Mouse (Mus musculus) spleen, adult 2 months (tissue): ENCODE results near the gene Vkorc1. TPM values are rescaled to one million over a fixed set of nuclear protein-coding genes. Genes with fewer than 3 reads are reported as not detected.
"Not testable (repeated sequence)": the region's sequence is repeated elsewhere in the genome, so short reads cannot be mapped to it uniquely, and the experiment has no call there.

Source experiments
- DNase-seq, 2 experiments: peaks; one replicate each; pipeline versions ENCODE4 v3.0.0 to v3.0.0-alpha.2; 2012 to 2021; ENCODE audit warnings: low spot score in 2 of 2, low read depth in 1 of 2
- H3K27ac ChIP-seq: fragments of 200-500 bp; 2 replicates; pipeline ENCODE4 v1.5.1; 2012; ENCODE audit warnings: low read length, inconsistent platforms; ENCODE audit not compliant: insufficient read depth
- H3K27me3 ChIP-seq: fragments of 200-500 bp; 2 replicates; pipeline ENCODE4 v1.6.1; 2012; ENCODE audit warnings: mild to moderate bottlenecking, moderate library complexity, low read length, inconsistent platforms; ENCODE audit not compliant: control insufficient read depth, insufficient read depth
- H3K36me3 ChIP-seq: fragments of 200-500 bp; 2 replicates; pipeline ENCODE4 v1.6.1; 2012; ENCODE audit warnings: mild to moderate bottlenecking, low read length, inconsistent platforms; ENCODE audit not compliant: control insufficient read depth, insufficient read depth
- H3K4me1 ChIP-seq: fragments of 200-500 bp; 2 replicates; pipeline ENCODE4 v1.6.1; 2011; ENCODE audit warnings: inconsistent platforms; ENCODE audit not compliant: control insufficient read depth, insufficient read depth, insufficient read length
- H3K4me3 ChIP-seq: fragments of 200-500 bp; 2 replicates; pipeline ENCODE4 v1.5.1; 2011; ENCODE audit warnings: mild to moderate bottlenecking, inconsistent platforms; ENCODE audit not compliant: insufficient read depth, insufficient read length; ENCODE audit errors: extremely low read depth
- CTCF ChIP-seq: fragments of 200-500 bp; IDR thresholded peaks from 2 replicates; pipeline ENCODE4 v1.5.1; 2011; ENCODE audit warnings: mild to moderate bottlenecking, inconsistent platforms; ENCODE audit not compliant: insufficient read depth, insufficient read length, insufficient replicate concordance; ENCODE audit errors: extremely low read depth
- POLR2A ChIP-seq: fragments of 200-500 bp; IDR thresholded peaks from 2 replicates; pipeline ENCODE4 v1.6.1; 2011; ENCODE audit warnings: low read depth, low read length, inconsistent platforms
- WGBS: fragments of 180-500 bp; shearing (Covaris S2); methylation state at CpG from one replicate; pipeline ENCODE4 v1.1.7; 2018; 5-methylcytosine and 5-hydroxymethylcytosine counted together
- polyA plus RNA-seq: library from polyadenylated mRNA; depleted of rRNA; stranded (reverse); fragments of >200 nt; gene quantifications from 2 replicates; pipeline ENCODE4 v1.2.3, GENCODE M21; 2012; rRNA removed

Vkorc1 gene
- 46.1 and 61.2 TPM in 2 replicates for polyA plus RNA-seq

- no peaks in the 10 kb centered on the region for H3K27me3 ChIP-seq
- peak within 1 kb of the TSS; percentile 57 for H3K4me3 ChIP-seq
- H3K36me3 ChIP-seq: no peaks in the 10 kb centered on the region; the same call in 1 of the 2 replicates
- under 1% methylated on average over 26 of the region's 26 CpGs for WGBS
- peaks cover 2% of the 10 kb centered on the region; the same call in 1 of the 2 replicates for H3K4me1 ChIP-seq
- DNase-seq: peak; percentile 64 to 87
- peak within 1 kb of the TSS; percentile 30 for H3K27ac ChIP-seq
- no peak for TF ChIP-seq POLR2A
- 0 out of 2 replicates have a peak, but pooled peaks have one; percentile 11 for TF ChIP-seq CTCF
These were observed at the start of gene Vkorc1, which contains the start of gene Gm21974 for GRCm38 (mm10) chr7:127895442-127895841. Vkorc1 (minus strand) TSS chr7:127895617. Gm21974 (minus strand) TSS chr7:127895454.

- H3K27me3 ChIP-seq: no peaks in the 10 kb centered on the region
- 60% methylated on average over 23 of the region's 23 CpGs for WGBS
- H3K4me3 ChIP-seq: no peak overlapping the region
- TF ChIP-seq POLR2A: no peak
- no peaks in the 10 kb centered on the region for H3K4me1 ChIP-seq
- no peak overlapping the region for H3K27ac ChIP-seq
- H3K36me3 ChIP-seq: no peaks in the 10 kb centered on the region
- no peak for DNase-seq
These were observed 49.2 kb upstream of the Vkorc1 start for GRCm38 (mm10) chr7:127944614-127945013.

DNA sequence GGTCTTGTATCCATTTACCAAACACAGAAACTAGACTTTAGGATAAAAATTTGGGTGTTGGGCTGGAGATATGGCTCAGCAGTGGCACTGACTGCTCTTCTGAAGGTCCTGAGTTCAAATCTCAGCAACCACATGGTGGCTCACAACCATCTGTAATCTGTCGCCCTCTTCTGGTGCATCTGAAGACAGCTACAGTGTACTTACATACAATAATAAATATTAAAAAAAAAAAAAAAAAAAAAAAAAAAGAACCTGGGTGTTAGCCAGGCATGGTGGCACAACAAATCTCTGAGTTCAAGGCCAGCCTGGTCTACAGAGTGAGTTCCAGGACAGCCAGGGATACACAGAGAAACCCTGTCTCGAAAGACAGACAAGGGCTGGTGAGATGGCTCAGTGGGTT lies 46.7 kb upstream of the Vkorc1 start:
- H3K4me3 ChIP-seq, H3K27me3 ChIP-seq, H3K27ac ChIP-seq, DNase-seq, H3K4me1 ChIP-seq, H3K36me3 ChIP-seq: not testable (repeated sequence)
- WGBS: 61% methylated on average over 2 of the region's 2 CpGs

DNA sequence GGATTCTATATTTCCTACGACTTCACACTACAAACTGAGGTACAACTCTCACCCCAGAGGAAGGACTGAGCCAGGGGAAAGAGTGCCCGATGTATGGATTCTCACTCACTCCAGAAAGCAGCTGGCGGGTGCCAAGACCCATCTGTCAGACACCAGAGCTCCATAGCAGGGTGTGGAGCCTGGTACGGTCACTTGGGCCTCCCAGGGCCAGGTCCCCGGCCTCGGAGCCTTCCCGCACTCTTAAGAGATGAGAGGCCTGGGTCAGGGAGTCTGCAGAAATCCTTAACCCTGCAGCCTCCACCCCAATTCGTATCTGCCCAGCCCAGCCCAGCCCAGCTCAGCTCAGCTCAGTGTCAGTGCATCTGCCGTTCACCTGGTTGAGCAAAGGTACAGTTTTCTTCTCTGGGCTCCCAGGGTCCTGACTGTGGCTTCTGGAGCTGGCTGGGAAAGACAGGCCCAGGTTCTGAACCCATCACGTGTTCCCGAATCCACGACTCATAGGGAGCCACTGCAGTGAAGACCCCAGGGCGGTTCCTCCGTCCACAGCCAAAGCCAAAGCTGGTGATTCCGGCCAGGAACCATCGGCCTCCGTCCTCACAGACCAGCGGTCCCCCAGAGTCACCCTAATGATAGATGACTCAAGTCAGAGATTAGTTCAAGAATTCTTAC lies 40.9 kb upstream of the Vkorc1 start:
- Histone ChIP-seq H3K4me3 (peak overlapping the region; percentile 63; the same call in 1 of the 2 replicates), H3K36me3 (no peaks in the 10 kb centered on the region)
- TF ChIP-seq POLR2A: no peak

DNA sequence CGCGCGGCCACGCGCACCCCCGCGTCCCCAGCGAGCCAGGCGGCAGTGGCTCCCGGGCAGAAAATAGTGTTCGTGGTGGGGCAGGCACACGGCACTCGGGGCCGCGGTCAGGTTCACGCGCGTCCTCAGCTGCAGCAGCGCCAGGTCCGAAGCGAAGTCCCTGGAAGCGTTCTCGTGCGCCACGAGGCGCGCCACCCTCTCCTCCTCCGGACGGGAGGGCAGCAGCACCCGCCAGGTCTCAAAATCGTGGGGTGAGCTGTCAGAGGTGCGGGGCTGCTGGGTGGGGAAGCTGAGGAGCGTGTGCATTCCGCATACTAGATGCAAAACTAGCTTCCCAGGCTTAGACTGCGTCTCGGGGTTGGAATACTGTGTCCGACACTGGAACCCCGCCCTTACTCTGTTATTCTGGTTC lies 40.3 kb upstream of the Vkorc1 start:
- H3K4me1 ChIP-seq: peaks cover 3% of the 10 kb centered on the region; the same call in 1 of the 2 replicates
- no peak for DNase-seq
- H3K27ac ChIP-seq: no peak overlapping the region
- whole genome bisulfite sequencing: 2% methylated on average over 38 of the region's 38 CpGs
- H3K36me3 ChIP-seq: no peaks in the 10 kb centered on the region
- TF ChIP-seq POLR2A (no peak), CTCF (no peak)
- peak overlapping the region; percentile 63 for H3K4me3 ChIP-seq
- no peaks in the 10 kb centered on the region for H3K27me3 ChIP-seq

More for the DNA sequence above, 40.9 kb upstream of the Vkorc1 start:
- Histone ChIP-seq H3K27ac (no peak overlapping the region), H3K27me3 (no peaks in the 10 kb centered on the region), H3K4me1 (peaks cover 3% of the 10 kb centered on the region; the same call in 1 of the 2 replicates)
- no peak for DNase-seq
- 77% methylated on average over 18 of the region's 18 CpGs for WGBS

DNA sequence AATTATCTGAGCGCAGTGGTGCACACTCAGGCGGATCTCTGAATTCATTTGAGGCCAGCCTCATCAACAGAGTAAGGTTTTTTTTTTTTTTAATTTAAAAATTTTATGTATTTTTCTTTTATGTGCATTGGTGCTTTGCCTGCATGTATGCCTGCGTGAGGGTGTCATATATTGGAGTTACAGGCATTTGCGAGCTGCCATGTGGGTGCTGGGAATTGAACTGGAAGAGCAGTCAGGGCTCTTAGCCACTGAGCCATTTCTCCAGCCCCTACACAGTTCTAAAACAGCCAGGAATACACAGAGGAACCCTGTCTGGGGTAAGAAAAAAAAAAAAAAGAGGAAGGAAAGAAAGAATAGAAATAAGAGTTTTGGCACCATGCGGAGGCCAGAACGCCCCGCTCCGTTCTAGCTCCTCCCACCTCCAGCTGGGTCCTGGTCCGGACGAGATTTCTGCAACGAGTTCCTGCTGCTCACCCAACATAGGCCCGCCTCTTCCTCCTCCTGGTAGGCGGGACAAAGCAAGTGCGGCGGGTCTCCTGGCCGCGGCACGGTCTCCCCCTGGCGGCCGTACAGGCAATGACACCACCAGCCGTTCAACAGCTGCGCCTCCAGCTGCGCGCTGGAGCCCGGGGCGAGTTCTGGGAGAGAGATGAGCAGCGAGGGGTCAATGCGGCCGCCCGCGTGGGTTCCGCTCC lies 39.8 kb upstream of the Vkorc1 start:
- TF ChIP-seq CTCF: peak; percentile 95
- TF ChIP-seq POLR2A: no peak
- peak overlapping the region; percentile 63 for H3K4me3 ChIP-seq
- H3K4me1 ChIP-seq: peaks cover 3% of the 10 kb centered on the region; the same call in 1 of the 2 replicates
- H3K27me3 ChIP-seq: no peaks in the 10 kb centered on the region
- 7% methylated on average over 32 of the region's 32 CpGs for WGBS
- DNase-seq: peak; percentile 90 to 95
- no peaks in the 10 kb centered on the region for H3K36me3 ChIP-seq
- no peak overlapping the region for H3K27ac ChIP-seq

- H3K27ac ChIP-seq: no peak overlapping the region
- H3K4me1 ChIP-seq: peaks cover 3% of the 10 kb centered on the region; the same call in 1 of the 2 replicates
- DNase-seq: no peak
- H3K4me3 ChIP-seq: no peak overlapping the region
- H3K27me3 ChIP-seq: no peaks in the 10 kb centered on the region
- 88% methylated on average over 5 of the region's 5 CpGs for WGBS
- no peaks in the 10 kb centered on the region for H3K36me3 ChIP-seq
- TF ChIP-seq CTCF (no peak), POLR2A (no peak)
These were observed 38.7 kb upstream of the Vkorc1 start for GRCm38 (mm10) chr7:127934075-127934474.
